Mouse (Mus musculus): ENCODE data around the gene Mmp21. TPM values are rescaled to one million over a fixed set of nuclear protein-coding genes. Genes with fewer than 3 reads are reported as not detected.
A peak's percentile ranks its signal among the peaks of the same experiment; 100 is the strongest.
"Not testable (repeated sequence)": the region's sequence is repeated elsewhere in the genome, so short reads cannot be mapped to it uniquely, and the experiment has no call there.

The Mmp21 gene
- total RNA-seq (2015; ENCODE audit: low replicate concordance) (not detected in 2 replicates), total RNA-seq (2017; ENCODE audit: low replicate concordance) (1.2 TPM in 1 of 2 replicates, not detected in the other)

DNA sequence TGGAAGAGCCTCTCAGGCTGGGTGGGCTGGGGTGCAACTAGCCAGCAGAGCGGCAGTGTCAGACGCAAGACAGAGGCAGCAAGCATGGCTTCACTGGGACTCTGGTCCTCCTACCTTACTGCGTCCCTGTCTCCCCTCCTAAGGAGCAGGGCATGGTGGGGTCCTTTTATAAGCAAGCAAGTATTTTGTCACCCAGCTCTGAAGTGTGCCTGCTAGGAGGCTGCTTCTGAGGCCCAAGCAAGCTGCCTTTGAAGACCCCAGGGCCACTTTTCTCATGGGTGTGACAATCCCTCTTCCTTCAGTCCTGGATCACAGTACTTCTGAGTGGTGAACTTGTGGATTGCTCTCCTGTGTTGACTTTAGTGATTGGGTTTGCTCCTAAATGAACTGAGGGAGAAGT lies at the start of gene Mmp21:
TSS of gene Mmp21 (minus strand) at position 101 of the 400 bp plus-strand sequence.
- no peak for ATAC-seq (replicated peaks; ENCODE audit: low FRiP score, poor library complexity, severe bottlenecking)

DNA sequence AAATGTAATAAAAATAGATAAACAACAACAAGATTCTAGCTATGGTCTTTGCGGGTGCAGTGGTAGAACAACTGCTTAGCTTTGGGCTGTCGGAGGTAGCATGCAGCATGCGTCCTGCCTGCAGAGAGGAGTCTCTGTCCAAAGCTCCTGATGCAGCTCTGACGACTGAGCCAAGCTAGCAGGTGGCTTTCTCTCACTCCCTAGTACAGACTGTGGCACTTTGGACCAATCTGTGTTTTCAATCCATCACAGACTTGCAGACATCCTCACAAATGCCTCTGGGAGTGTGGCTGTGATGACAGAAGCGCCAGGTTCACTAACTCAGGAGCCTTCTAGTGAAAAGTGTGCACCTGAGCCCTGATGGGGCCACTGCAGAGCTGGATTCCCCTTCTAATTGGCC lies 49.5 kb upstream of the Mmp21 start:
- no peak for ATAC-seq (replicated peaks; ENCODE audit: low FRiP score, poor library complexity, severe bottlenecking)

DNA sequence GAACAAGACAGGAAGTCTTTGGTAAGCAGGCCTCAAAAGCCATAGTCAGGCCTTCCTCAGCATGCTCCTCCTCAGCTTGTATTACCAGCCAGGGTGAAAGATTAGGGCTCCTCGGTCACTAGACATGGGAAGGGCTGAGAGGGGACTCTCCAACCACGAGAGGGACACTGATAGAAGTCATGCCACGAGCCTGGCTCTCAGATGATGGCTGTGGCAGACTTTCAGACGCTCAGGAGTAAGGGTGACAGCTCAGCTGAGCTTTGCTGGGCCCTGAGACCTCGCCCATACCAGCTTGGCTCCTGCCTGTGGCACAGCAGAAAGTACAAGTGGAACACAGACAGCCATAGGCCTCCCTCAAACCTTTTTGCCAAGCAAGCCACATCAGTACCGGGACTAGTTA lies 47.2 kb upstream of the Mmp21 start:
- ATAC-seq (replicated peaks; ENCODE audit: low FRiP score, poor library complexity, severe bottlenecking): no peak

DNA sequence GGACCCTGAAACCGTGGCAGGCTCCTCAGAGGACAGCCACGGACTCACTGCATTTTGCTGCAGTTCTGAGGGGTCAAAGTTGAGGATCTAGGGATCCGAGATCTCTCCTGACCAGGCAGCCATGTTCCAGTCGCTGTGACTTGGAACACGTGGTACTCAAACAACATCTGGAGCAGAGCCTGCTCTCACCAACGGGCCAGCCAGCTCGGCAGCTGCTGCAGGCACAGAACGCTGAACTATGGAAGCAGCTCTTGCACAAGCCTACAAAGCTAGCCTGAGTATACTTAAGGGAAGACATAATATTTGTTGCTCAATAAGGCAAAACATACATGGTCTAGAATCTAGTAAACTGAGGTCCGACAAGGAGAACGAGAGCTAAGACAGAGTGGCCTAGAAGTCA lies 45.7 kb upstream of the Mmp21 start:
- ATAC-seq (replicated peaks; ENCODE audit: low FRiP score, poor library complexity, severe bottlenecking): no peak

DNA sequence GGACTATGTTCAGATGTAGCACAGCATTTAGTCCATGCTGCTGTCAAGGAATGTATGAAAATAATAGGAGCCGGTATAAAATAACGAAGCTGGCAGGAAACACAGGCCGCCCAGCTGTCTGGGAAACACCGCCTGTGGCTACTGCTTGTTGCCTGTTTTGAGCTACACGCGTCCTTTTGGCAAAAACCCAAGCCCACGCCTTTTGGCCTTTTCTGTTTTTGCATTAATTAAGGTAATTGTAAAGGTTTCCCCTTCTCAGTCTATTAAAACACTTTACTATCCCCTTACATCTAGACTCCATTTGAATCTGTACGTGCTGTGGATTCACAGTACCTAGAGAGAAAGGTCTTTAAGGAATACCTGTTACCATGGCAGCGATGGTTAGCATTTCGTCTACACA lies 45.0 kb upstream of the Mmp21 start:
- ATAC-seq (replicated peaks; ENCODE audit: low FRiP score, poor library complexity, severe bottlenecking): no peak

DNA sequence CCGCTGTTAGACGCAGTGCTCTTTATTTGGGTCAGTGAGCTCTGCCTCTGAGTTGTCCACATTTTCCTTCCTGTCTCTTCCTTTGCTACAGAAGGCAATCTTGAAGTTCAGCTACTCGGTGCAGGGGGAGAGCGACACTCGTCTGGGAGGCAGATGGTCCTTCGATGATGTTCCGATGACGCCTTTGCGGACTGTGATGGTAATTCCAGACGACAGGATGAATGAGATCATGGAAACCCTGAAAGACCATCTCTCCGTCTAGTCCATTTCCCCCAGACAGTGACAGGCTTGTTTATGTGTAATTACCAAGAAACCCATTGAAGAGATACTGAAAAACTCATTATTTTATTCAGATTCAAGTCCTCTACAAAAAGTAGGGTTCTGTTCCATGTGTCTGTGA lies 40.8 kb upstream of the Mmp21 start:
- no peak for ATAC-seq (replicated peaks; ENCODE audit: low FRiP score, poor library complexity, severe bottlenecking)

DNA sequence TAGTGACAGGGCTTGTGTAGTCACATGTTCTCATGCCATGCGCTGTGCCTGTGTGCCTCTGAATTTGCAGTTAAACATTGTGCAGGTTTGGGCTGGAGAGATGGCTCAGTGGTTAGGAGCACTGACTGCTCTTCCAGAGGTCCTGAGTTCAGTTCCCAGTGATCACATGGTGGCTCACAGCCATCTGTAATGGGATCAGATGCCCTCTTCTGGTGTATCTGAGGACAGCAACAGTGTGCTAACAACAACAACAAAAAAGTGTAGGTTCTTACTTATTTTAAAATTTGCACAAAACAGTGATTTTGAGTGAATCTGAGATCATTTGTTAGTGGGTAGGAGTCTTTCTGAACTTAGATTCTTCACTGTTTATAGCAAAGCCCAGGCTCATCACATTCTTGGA lies 38.7 kb upstream of the Mmp21 start:
- no peak for ATAC-seq (replicated peaks; ENCODE audit: low FRiP score, poor library complexity, severe bottlenecking)

DNA sequence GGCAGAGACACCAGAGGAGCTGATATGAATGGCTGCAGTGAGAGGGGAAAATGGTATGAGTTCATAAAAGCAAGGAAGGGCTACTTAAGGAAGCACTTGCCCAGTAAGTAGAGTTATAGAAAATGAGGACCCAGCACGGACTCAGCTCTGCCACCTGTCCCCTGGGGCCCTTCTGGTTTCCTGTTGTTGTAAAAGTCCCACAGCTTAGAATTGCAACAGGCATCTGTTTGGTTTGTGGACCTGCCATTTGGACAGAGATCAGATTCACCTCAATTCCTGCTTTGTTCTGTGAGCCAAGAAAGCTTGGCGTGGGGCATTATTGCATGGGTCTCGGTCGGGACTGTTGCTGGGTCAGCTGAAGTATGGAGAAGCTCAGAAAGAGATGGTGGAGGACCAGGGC lies 35.5 kb upstream of the Mmp21 start:
- no peak for ATAC-seq (replicated peaks; ENCODE audit: low FRiP score, poor library complexity, severe bottlenecking)

DNA sequence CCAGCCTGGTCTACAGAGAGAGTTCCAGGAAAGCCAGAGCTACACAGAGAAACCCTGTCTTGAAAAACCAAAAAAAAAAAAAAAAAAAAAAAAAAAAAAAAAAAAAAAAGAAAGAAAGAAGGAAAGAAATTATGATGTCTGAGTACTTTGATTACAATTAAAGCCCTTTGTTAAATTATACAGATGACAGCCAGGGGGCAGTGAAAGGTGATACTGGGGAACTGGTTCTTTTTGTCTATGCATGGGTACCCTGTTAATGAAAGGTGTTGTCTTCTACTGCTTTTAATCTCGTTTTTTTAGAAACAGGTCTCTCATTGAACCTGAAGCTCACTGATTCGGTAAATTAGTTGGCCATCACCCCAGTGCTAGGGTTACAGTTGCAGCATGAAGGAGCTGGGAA lies 27.4 kb upstream of the Mmp21 start:
- ATAC-seq (replicated peaks; ENCODE audit: low FRiP score, poor library complexity, severe bottlenecking): no peak

DNA sequence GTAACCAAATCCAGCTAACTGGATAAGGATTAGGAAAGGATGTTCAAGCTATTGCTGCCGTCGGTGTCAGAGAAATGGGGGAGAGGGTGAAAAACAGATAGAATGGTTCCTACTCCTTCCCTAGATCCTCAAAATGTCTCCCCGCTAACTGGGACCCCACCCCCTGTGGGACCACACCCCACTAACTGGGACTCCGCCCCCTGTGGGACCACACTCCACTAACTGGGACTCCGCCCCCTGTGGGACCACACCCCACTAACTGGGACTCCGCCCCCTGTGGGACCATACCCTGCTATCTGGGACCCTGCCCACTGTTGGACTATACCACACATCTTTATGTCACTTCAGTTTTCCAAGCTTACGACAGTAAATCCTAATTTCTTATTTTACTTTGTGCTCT lies 24.0 kb upstream of the Mmp21 start:
- no peak for ATAC-seq (replicated peaks; ENCODE audit: low FRiP score, poor library complexity, severe bottlenecking)

DNA sequence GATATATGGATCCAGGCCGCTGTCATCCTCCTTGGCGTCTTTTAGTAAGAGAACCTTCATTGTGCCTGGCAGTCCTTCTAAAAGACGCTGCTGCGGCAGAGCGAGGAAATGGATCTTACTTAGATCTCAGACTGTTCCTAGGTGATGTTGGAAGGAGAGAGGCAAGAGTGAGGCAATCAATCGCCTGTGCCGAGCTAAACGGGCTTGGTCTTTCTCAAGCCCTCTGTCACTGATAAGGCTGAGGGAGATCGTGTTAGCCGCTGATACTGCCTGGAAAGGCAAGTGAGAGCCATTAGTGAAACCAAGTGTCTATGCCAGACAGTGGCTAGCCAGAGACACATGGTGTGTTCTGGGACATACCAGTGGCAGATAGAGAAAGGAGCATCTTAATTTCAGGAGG lies 22.5 kb upstream of the Mmp21 start:
- peak; percentile 83 for ATAC-seq (replicated peaks; ENCODE audit: low FRiP score, poor library complexity, severe bottlenecking)

DNA sequence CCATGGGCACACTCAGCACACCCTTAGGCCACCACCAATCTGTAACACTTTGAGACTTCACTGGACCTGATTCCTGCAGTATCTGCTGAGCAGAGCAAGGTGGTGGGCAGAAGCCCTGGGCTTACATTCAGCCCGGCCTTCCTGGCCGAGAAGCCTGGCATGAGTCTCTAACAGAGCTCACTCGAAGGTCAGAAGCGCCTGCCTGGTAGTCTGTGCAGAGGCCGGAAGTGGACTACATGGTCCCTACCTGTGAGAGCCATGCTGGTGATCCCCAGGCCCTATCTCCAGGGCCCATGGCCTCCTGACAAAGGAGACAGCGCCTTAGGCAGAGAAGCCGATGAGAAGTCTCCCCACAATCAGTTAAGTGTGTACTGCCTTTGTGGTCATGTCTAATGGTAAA lies 21.5 kb upstream of the Mmp21 start:
- no peak for ATAC-seq (replicated peaks; ENCODE audit: low FRiP score, poor library complexity, severe bottlenecking)

DNA sequence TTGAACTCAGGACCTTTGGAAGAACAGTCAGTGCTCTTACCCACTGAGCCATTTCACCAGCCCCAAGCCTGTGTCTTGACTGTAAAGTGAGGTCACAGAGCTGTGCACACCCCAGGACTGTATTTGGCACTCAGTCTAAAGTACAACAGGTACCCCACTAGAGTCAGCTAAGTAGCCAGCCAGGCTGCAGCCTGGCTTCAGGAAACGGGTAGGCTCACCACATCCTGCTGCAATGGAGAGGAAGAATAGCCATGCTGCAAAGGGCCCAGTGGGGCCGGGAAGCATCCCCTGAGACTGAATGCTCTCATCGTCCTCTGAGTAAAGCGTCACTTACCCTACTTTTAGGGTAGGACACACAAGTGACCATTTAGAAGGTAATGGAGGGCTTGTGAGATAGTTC lies 20.0 kb upstream of the Mmp21 start:
- ATAC-seq (replicated peaks; ENCODE audit: low FRiP score, poor library complexity, severe bottlenecking): no peak

DNA sequence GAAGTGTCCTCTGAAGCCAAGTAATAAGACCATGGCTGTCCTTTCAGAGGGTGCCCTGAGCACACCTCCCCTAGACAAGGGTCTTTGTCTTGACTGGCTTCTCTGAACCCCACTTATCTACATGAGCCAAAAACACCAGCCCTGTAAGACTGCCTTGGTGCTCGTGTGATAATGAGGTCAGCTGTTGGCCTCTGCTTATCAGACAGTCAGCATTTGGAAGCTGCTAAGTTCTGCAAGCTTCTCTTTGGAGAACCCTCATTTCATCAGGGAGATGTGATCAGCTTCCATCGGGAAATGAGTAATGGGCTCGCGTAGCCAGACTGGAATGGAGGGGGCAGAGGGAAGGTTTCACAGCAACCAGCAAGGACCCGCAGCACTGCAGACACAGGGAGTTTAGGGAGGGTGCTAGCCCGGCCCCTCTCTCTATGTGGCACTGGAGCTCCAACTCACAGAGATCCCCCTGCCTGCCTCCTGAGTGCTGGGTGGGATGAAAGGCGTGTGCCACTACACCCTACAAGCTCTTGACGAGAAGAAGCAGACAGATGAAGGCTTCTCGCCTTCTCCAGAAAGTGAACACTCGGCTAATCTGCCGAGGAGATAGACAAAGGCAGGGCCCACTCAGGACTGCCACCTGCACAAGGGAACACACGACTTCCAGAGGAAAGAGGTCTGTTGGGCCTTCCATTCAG lies 18.3 kb upstream of the Mmp21 start:
- ATAC-seq (replicated peaks; ENCODE audit: low FRiP score, poor library complexity, severe bottlenecking): peak; percentile 72

DNA sequence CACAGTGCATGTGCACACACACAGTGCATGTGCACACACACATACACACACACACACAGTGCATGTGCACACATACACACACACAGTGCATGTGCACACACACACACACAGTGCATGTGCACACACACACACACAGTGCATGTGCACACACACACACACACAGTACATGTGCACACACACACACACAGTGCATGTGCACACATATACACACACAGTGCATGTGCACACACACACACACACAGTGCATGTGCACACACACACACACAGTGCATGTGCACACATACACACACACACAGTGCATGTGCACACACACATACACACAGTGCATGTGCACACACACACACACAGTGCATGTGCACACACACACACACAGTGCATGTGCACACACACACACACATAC lies 5.8 kb upstream of the Mmp21 start:
- ATAC-seq (replicated peaks; ENCODE audit: low FRiP score, poor library complexity, severe bottlenecking): not testable (repeated sequence)

DNA sequence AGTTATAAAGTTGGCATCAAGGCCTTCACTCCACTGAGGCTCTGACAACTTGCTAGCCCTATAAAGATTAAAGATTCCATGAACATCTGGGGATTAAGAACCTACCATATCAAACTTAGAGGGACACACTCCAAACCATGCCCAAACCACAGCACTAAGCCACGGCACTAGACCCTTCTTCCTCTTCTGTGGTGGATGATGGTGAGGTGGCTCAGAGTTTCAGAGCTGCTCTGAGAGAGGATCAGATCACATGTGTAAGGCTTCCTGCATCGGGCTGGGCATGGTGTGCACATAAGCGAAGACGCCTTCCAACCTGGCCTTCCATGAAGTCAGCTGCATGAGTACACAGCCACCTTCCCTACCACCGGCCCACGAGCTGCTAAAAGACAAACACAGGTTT lies 4.8 kb upstream of the Mmp21 start:
- no peak for ATAC-seq (replicated peaks; ENCODE audit: low FRiP score, poor library complexity, severe bottlenecking)

DNA sequence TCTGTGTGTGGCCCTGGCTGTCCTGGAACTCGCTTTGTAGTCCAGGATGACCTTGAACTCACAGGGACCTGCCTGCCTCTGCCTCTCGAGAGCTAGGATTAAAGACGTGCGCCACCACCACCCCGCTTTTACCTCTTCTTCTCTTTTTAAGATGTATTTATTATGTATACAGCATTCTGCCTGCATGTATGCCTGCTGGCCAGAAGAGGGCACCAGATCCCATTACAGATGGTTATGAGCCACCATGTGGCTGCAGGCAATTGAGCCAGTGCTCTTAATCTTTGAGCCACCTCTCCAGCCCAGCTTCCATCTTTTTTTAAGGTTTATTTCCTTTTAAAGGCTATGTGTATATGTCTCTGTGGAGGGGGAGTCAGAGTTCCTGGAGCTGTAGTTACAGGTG lies 4.2 kb upstream of the Mmp21 start:
- no peak; the same call in 1 of the 2 replicates for ATAC-seq (replicated peaks; ENCODE audit: low FRiP score, poor library complexity, severe bottlenecking)

DNA sequence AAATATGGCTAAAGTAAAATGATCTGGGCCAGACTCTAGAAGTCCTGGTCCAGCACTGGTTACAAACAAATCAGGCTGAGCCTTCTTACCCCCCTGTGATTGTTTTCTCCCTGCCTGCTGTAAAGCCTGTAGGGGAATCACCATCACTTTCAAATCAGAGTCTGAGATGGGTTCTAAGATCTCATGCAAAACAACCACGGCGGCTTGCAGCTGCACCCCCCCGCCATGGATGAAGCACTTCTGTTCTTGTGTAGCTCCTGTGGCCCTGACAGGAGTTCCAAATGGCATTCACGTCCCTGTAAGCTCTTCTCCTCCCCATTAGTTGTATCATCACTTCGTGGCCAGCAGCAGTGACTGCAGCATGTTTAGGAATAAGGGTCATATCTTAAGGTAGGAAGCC lies 3.8 kb upstream of the Mmp21 start:
- no peak for ATAC-seq (replicated peaks; ENCODE audit: low FRiP score, poor library complexity, severe bottlenecking)

DNA sequence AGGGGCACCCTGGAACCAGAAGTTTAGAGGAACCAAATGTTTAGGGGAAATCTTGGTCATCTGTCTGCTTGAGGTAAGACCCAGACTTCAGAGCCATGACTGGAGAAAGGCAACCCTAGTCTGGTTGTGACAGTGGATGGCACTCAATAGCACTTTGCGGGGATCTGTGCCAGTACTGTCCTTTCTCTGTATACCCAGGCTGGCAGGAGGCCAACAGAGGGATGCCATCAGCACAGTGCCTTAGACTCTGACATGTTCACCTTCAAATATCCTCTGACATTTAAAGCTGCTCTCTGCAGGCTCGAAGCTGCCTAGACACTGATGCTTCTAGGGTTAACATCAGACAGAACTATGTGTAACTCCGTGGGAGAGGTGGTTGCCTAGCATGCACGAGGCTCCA lies 422 bp downstream of the Mmp21 start:
- ATAC-seq (replicated peaks; ENCODE audit: low FRiP score, poor library complexity, severe bottlenecking): no peak

DNA sequence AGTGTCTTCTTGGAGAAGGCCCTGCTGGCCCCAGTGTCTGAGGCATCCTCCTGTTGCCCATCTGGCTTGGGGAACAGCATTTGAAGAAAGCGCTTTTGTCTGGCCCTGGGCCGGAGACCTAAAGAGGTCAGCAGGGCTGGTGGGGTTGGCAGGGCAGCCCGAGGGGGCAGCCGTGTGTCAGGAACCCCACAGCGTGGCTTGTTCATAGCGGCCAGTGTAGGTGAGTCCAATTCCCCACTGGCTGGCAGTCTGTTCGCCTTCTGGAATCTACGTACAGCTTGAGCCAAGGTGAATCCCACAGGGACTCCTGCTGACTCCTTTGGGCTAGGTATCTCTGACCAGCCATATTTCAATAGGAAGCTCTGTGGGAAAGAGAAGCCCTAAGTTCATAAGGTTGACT lies 1.1 kb downstream of the Mmp21 start:
- no peak for ATAC-seq (replicated peaks; ENCODE audit: low FRiP score, poor library complexity, severe bottlenecking)

DNA sequence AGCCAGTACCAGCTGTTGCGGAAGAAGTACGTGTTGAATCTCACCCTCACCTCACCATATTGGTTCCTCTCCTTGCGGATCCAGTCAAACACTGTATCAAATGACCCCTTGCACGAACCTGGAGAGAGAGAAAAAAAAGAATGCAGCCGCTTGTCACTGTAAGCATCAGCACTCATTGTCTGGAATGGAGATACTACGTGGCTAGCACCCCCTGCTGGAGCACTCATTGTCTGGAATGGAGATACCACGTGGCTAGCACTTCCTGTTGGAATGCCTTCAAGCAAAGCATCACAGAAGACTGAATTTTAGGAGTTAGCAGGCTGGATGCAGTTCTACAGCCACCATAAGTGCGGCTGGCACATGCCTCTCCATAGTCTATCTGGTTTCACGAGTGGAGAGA lies 3.9 kb downstream of the Mmp21 start:
- no peak for ATAC-seq (replicated peaks; ENCODE audit: low FRiP score, poor library complexity, severe bottlenecking)

DNA sequence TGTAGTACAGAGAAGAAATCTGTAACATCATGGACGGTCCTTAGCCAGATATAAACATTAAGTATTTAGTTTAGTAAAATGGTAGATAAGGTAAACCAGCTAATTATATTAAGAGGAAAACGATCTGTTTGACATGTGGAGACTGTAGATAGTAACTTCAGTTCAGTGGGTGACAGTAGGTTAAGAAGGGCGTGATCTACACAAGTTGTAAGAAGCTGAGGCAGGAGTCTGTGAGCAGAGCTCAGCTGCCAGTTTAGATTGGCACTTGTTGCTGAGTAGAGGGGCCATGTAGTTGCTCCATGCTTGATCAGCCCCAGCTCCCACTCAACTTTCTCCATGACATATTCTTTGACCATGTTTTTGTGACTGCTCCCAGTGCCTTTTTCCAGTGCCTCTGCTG lies 9.0 kb downstream of the Mmp21 start:
- no peak; the same call in 1 of the 2 replicates for ATAC-seq (replicated peaks; ENCODE audit: low FRiP score, poor library complexity, severe bottlenecking)
